Mouse (Mus musculus) kidney, embryonic 14.5 days (tissue): ENCODE measurements around the gene Susd1. TPM values are rescaled to one million over a fixed set of nuclear protein-coding genes. Genes with fewer than 3 reads are reported as not detected.

Experiments used
- ATAC-seq: fragments of 200-750 bp; cut with Nextera tagmentation; 2 replicates; pipeline ENCODE4 v1.8.0; 2017; ENCODE audit warnings: moderate number of reproducible peaks, mild to moderate bottlenecking, moderate TSS enrichment, moderate library complexity; ENCODE audit not compliant: low FRiP score, low TSS enrichment
- H3K27ac ChIP-seq: fragments of 300-500 bp; sonication (generic); 2 replicates; pipeline ENCODE4 v1.5.1; 2014; ENCODE audit warnings: low read depth, mild to moderate bottlenecking, low read length, moderate library complexity, mixed read lengths
- H3K27me3 ChIP-seq: fragments of 300-500 bp; sonication (generic); 2 replicates; pipeline ENCODE4 v1.6.1; 2014; ENCODE audit warnings: mild to moderate bottlenecking, low read length; ENCODE audit not compliant: control insufficient read depth, insufficient read depth
- H3K36me3 ChIP-seq: fragments of 300-500 bp; sonication (generic); 2 replicates; pipeline ENCODE4 v1.6.1; 2014; ENCODE audit warnings: low read length, mixed read lengths; ENCODE audit not compliant: control insufficient read depth, insufficient read depth
- H3K4me1 ChIP-seq: fragments of 300-500 bp; sonication (generic); 2 replicates; pipeline ENCODE4 v1.6.1; 2014; ENCODE audit warnings: low read length, mixed read lengths; ENCODE audit not compliant: control insufficient read depth, insufficient read depth
- H3K4me2 ChIP-seq: fragments of 300-500 bp; sonication (generic); replicated peaks from 2 replicates; pipeline ENCODE4 v1.6.1; 2014; ENCODE audit warnings: low read depth, mild to moderate bottlenecking, low read length
- H3K4me3 ChIP-seq: fragments of 300-500 bp; sonication (generic); 2 replicates; pipeline ENCODE4 v1.5.1; 2014; ENCODE audit warnings: mild to moderate bottlenecking, low read length
- H3K9ac ChIP-seq: fragments of 300-500 bp; sonication (generic); 2 replicates; pipeline ENCODE4 v1.6.1; 2014; ENCODE audit warnings: low read depth, mild to moderate bottlenecking, low read length, moderate library complexity
- H3K9me3 ChIP-seq: fragments of 300-500 bp; sonication (generic); 2 replicates; pipeline ENCODE4 v1.6.1; 2016; ENCODE audit warnings: low read length; ENCODE audit not compliant: control insufficient read depth
- WGBS: fragments of 180-500 bp; shearing (Covaris S2); extraction: QIAGEN DNeasy Blood & Tissue Kit; methylation state at CpG from one replicate; pipeline ENCODE4 v1.1.7; 2014; 5-methylcytosine and 5-hydroxymethylcytosine counted together
- polyA plus RNA-seq: library from polyadenylated mRNA; unstranded; fragments of >200 nt; fragmentation: Nextera tagmentation; extraction: Ambion mirVana; gene quantifications from 2 replicates; pipeline ENCODE4 v1.2.1, GENCODE M21; 2014

The Susd1 gene
- polyA plus RNA-seq, 1 experiment from 2014 or later = 8.3 TPM

DNA sequence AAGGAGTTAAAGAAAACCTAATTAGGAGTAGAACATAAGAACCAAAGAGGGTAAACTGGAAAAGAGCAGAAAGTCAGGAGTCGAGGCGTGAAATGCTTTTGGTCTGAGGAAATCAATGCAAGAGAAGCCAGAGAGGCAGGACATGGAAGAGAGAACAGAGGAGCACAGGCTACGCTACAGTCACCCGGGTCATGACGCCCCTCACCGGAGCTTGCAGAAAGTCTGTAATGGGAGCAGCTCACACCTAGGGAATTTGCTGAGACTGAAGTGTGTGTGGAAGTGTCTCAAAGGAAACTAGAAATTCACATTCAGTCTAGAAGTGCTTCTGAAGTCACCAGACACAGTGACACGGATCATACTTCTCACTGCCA, 102.0 kb downstream of the Susd1 start:
- Histone ChIP-seq H3K27me3 (no peaks in the 10 kb centered on the region), H3K9ac (no peak overlapping the region), H3K4me2 (no peak overlapping the region), H3K36me3 (no peaks in the 10 kb centered on the region), H3K4me1 (peaks cover 16% of the 10 kb centered on the region), H3K27ac (peak overlapping the region; percentile 24; the same call in 1 of the 2 replicates), H3K9me3 (no peaks in the 10 kb centered on the region), H3K4me3 (no peak overlapping the region)
- no peak; the same call in 1 of the 2 replicates for ATAC-seq
- WGBS = 41% methylated on average over 7 of the region's 7 CpGs

DNA sequence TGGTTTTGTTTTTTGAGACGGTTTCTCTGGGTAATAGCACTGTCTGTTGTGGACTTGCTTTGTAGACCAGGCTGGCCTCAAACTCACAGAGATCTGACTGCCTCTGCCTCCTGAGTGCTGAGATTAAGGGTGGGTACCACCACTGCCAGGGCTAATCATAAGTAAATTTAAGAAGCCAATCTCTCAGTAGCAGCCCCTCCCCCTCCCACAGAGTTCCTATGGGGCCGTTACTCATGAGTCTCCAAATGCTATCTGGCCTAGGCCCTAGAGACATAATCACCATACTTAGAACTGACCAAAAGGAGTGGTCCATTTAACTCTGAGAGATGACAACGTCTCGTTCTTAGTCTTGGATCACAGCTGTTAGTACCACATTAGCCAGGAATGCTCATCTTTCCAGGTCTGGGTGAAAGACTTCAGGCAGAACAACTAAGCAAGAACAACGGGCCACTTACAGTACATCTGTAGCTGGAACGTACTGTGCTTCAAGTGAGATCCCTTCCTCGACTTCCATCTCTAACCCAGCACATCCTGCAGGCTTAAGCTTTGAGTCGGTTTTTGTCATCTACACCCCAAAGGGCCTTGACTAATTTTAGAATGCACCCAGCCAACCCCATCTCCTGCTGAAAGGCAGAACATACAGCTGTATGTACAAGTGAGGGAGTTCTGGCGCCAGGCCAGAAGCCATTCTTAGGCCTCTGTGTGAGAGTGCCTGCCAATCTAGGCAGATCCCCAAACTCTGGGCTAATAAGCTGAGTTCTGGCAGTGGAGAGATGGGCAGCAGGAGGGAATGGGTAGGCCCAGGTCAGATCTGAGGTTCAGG, 102.6 kb downstream of the Susd1 start:
- H3K4me1 ChIP-seq = peaks cover 22% of the 10 kb centered on the region
- H3K4me2 ChIP-seq = no peak overlapping the region
- H3K9ac ChIP-seq = no peak overlapping the region
- 77% methylated on average over 9 of the region's 9 CpGs for WGBS
- no peaks in the 10 kb centered on the region for H3K36me3 ChIP-seq
- no peak overlapping the region for H3K27ac ChIP-seq
- ATAC-seq = peak; percentile 54; the same call in 1 of the 2 replicates
- no peaks in the 10 kb centered on the region for H3K9me3 ChIP-seq
- H3K27me3 ChIP-seq = no peaks in the 10 kb centered on the region
- H3K4me3 ChIP-seq = no peak overlapping the region

DNA sequence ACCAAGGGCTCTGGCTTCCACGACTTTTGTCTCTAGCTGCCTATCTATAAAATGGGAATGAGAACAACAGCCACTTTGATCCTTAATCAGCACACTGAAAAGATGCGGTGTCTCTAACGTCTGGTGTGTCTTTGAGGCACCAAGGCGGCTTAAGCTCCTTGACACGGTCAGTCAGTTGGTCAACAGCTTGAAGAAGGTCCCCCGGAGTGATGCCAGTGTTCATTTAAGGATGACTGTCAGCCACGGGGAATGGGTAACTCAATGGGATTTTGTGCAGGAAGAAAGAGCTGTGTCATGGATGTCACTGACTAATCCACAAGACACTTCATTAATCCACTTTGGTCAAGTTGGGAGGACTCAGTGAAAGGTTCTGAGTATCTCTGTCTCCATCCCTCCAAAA, 103.3 kb downstream of the Susd1 start:
- no peak overlapping the region for H3K4me2 ChIP-seq
- no peak overlapping the region for H3K27ac ChIP-seq
- peaks cover 23% of the 10 kb centered on the region for H3K4me1 ChIP-seq
- no peaks in the 10 kb centered on the region for H3K9me3 ChIP-seq
- no peak overlapping the region for H3K9ac ChIP-seq
- H3K36me3 ChIP-seq = no peaks in the 10 kb centered on the region
- no peaks in the 10 kb centered on the region for H3K27me3 ChIP-seq
- no peak overlapping the region for H3K4me3 ChIP-seq
- 91% methylated on average over 7 of the region's 7 CpGs for WGBS
- no peak for ATAC-seq

DNA sequence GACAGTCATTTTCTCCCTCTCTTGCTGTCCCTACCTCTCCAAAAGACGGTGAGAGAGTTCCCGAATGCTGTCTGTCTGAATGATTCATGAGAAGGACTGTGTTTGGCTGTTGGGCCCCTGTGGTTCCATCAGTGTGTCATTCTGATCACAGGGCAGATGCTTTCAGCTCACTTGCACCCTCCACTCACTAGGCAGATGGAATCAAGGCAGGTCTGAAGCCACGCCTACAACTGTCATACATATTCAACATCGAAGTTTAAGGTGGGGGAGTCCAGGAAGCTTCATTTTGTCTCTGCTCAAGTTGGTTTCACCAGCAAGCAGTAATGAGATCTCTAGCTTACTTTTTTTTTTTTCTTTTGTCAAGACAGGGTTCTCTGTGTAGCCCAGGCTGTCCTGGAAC, 104.2 kb downstream of the Susd1 start:
- WGBS = 87% methylated on average over 4 of the region's 4 CpGs
- Histone ChIP-seq H3K4me1 (peaks cover 23% of the 10 kb centered on the region), H3K9ac (no peak overlapping the region), H3K27ac (no peak overlapping the region), H3K4me2 (no peak overlapping the region), H3K36me3 (no peaks in the 10 kb centered on the region), H3K9me3 (no peaks in the 10 kb centered on the region), H3K27me3 (no peaks in the 10 kb centered on the region), H3K4me3 (no peak overlapping the region)
- no peak for ATAC-seq

DNA sequence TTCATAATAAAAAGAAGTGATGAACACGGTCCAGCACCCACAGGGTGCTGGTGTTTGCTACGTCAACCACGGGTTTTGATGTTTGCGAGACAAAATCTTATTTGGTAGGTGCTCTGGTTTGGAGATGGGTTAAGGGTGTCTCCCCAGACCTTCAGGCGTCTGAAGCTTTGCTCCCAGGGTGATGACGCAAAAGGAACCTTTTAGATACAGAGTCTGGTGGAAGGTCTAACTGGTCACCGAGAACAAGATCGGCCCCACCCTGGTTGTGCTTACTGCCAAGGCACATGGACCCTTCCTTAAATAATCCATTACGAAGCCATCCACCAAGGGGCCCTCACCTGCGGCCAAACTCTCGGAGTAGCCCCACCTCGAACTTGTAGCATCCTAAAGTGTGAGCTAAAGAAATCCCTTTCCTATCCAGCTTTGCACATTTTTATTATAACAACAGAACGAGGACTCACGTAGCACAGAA, 105.0 kb downstream of the Susd1 start:
- no peaks in the 10 kb centered on the region for H3K27me3 ChIP-seq
- WGBS = 94% methylated on average over 14 of the region's 14 CpGs
- H3K4me2 ChIP-seq = no peak overlapping the region
- no peak for ATAC-seq
- H3K4me1 ChIP-seq = peaks cover 23% of the 10 kb centered on the region
- H3K27ac ChIP-seq = no peak overlapping the region
- no peaks in the 10 kb centered on the region for H3K9me3 ChIP-seq
- H3K9ac ChIP-seq = no peak overlapping the region
- H3K36me3 ChIP-seq = no peaks in the 10 kb centered on the region
- H3K4me3 ChIP-seq = no peak overlapping the region

DNA sequence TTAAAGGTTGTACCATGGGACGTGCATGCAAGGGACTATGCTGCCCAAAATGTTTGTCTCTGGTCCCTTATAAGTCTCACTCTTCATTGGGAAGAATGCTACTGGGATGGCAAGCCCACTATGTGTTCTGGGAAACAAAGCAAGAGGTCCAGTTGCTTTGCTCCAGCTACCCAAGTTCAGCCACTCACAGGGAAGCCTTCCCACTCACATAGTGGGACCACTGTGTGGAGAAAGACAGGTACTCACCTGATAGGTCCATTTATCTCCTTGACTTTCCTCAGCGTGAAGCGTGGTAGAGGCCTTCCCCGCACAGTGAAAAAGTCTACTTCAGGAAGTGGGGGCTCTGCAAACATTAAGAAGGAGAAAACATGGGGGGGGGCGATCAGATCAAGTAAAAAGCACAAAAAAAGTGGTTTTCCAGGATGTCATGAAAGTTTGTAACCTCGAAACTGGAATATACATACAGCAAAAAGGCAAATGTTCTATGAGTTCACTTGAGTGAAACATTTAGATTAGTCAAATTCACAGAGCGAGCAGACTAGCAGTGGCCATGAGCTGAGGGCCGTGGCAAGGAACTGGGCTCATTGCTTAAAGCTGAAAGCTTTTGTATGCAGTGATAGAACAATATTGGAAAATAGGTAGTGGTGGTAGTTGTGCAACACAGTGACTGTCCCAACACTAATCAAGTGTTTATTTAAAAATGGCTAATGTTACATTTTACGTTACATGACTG, 105.6 kb downstream of the Susd1 start:
- no peak for ATAC-seq
- Histone ChIP-seq H3K4me1 (peaks cover 23% of the 10 kb centered on the region), H3K9ac (no peak overlapping the region), H3K27me3 (no peaks in the 10 kb centered on the region), H3K36me3 (no peaks in the 10 kb centered on the region), H3K27ac (no peak overlapping the region), H3K4me2 (no peak overlapping the region), H3K9me3 (no peaks in the 10 kb centered on the region), H3K4me3 (no peak overlapping the region)
- WGBS = 95% methylated on average over 9 of the region's 9 CpGs

DNA sequence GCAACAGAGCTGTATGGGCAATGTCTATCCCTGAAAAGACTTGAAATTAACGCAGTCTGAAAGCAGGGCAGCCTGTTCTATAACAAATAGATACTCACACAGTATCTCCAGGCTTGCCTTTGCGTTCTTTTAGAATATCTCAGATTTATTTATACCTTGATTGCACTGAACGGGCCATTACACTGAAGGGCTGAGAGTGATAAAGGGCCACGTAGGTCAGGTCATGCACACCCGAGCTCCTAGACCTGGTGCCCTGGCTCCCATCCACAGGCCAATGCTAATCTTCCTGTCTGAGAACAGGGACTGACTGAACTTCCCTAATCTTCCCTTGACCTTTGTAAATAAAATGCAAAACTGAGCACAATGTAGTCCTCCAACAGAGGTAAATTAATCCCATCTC, 106.3 kb downstream of the Susd1 start:
- Histone ChIP-seq H3K9ac (no peak overlapping the region), H3K4me2 (no peak overlapping the region), H3K4me1 (peaks cover 23% of the 10 kb centered on the region), H3K4me3 (no peak overlapping the region), H3K36me3 (no peaks in the 10 kb centered on the region), H3K27ac (no peak overlapping the region; the same call in 1 of the 2 replicates), H3K27me3 (no peaks in the 10 kb centered on the region), H3K9me3 (no peaks in the 10 kb centered on the region)
- no peak for ATAC-seq
- 55% methylated on average over 5 of the region's 5 CpGs for WGBS

DNA sequence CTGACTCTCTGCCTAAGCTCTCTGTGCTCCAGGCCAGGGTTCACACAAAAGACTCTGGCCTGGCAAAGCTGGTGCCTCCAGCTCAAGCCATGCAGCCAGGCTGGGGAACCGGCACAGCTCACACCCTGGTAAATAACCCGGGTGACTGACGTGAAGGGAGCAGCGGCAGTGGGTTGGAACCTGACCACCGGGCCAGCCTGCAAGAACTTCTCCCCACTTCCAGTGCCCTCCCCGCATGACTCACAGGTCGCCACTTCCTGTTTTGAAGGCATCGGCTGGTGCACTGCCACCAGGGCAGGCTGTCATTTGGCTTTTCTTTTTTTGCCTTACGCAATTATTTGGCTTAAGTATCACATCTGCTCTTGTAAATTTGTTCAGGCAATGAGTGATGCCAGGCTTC, 106.8 kb downstream of the Susd1 start:
- Histone ChIP-seq H3K9ac (no peak overlapping the region), H3K27me3 (no peaks in the 10 kb centered on the region), H3K9me3 (no peaks in the 10 kb centered on the region), H3K4me3 (no peak overlapping the region), H3K4me1 (peaks cover 21% of the 10 kb centered on the region), H3K4me2 (no peak overlapping the region), H3K36me3 (no peaks in the 10 kb centered on the region), H3K27ac (peak overlapping the region; percentile 55; the same call in 1 of the 2 replicates)
- peak; percentile 54; the same call in 1 of the 2 replicates for ATAC-seq
- 30% methylated on average over 9 of the region's 9 CpGs for WGBS
